In genomic region chr1:75231664-75232152, GRCm38 (mm10) we compare ENCODE assay signal across 29 mouse cellular contexts. TPM values are rescaled to one million over a fixed set of nuclear protein-coding genes. Genes with fewer than 3 reads are reported as not detected.
DNase-seq lines count a peak whose midpoint lies in the region; ATAC-seq and TF ChIP-seq lines count a peak whose summit lies in the region.
"Had no signal": no experiment of that assay in that cellular context is flagged by ENCODE, and none has a peak within 500 bp of the region (broad histone marks: within the 10 kb centered on the region; RNA-seq: fewer than 3 reads in every experiment).

Gene A630095N17Rik, minus strand, starts transcription at chr1:75232102.

- TF ChIP-seq POLR2A in testis, adult 2 months (IDR thresholded peaks at IDR 0.05; ENCODE audit: control insufficient read depth, low read depth, low read length): peak; percentile 58; the same call in 1 of the 2 replicates

- H3K27ac ChIP-seq in liver, embryonic 12.5 days: peak within 1 kb of the TSS; percentile 43
- no peak within 1 kb of the TSS for H3K27ac ChIP-seq in liver, embryonic 11.5 days (ENCODE audit: low read depth, low read length)
- H3K27ac ChIP-seq in testis, adult 2 months (ENCODE audit: control insufficient read depth, insufficient read depth, low read depth, low read length): peak within 1 kb of the TSS; percentile 36; the same call in 1 of the 2 replicates
- H3K27ac ChIP-seq in stomach, embryonic 16.5 days (ENCODE audit: low read length): peak within 1 kb of the TSS; percentile 53
- no peak within 1 kb of the TSS for H3K27ac ChIP-seq in heart, embryonic 11.5 days (ENCODE audit: low read depth, low read length)
- H3K27ac ChIP-seq: embryonic facial prominence, embryonic 12.5 days; forebrain, embryonic 13.5 days; heart, embryonic 13.5 days; hindbrain, embryonic 15.5 days had no signal

- H3K9ac ChIP-seq in liver, embryonic 12.5 days: 0 out of 2 replicates have a peak within 1 kb of the TSS, but pooled peaks have one; percentile 17
- H3K9ac ChIP-seq in liver, embryonic 11.5 days (ENCODE audit: low read depth, low read length): no peak within 1 kb of the TSS
- peak within 1 kb of the TSS; percentile 33; the same call in 1 of the 2 replicates for H3K9ac ChIP-seq in stomach, embryonic 16.5 days (ENCODE audit: low read length)
- no peak within 1 kb of the TSS for H3K9ac ChIP-seq in heart, embryonic 11.5 days (ENCODE audit: low read depth, low read length)
- H3K9ac ChIP-seq: embryonic facial prominence, embryonic 12.5 days; forebrain, embryonic 13.5 days; forebrain, postnatal 0 days; heart, embryonic 13.5 days; hindbrain, embryonic 15.5 days had no signal

- DNase-seq in liver, embryonic 11.5 days (ENCODE audit: low spot score): no peak
- no peak for DNase-seq in testis, postnatal 10 days (ENCODE audit: low spot score)
- DNase-seq in ES-CJ7 (ENCODE audit: low read depth, low spot score): peak; percentile 35
- DNase-seq in adrenal gland, postnatal 14 days: no peak
- DNase-seq: adrenal gland, adult 2 months; adrenal gland, postnatal 36 days; cerebellum, adult 8-10 months; cerebellum, postnatal 14 days; embryo, embryonic 11 days; forebrain, postnatal 0 days; gastrocnemius, postnatal 14 days; heart, postnatal 36 days had no signal

- no peak within 1 kb of the TSS for H3K4me3 ChIP-seq in liver, embryonic 12.5 days
- H3K4me3 ChIP-seq in liver, embryonic 11.5 days (ENCODE audit: low read depth, low read length): no peak within 1 kb of the TSS
- H3K4me3 ChIP-seq in testis, adult 2 months (ENCODE audit: control insufficient read depth, low read depth, low read length): peak within 1 kb of the TSS; percentile 71
- no peak within 1 kb of the TSS for H3K4me3 ChIP-seq in stomach, embryonic 16.5 days (replicated peaks; ENCODE audit: low read length)
- no peak within 1 kb of the TSS for H3K4me3 ChIP-seq in heart, embryonic 11.5 days (ENCODE audit: low read depth, low read length)
- H3K4me3 ChIP-seq: embryonic facial prominence, embryonic 12.5 days; forebrain, embryonic 13.5 days; heart, embryonic 13.5 days; hindbrain, embryonic 15.5 days had no signal

- TF ChIP-seq CTCF in testis, adult 2 months (IDR thresholded peaks at IDR 0.05; ENCODE audit: control insufficient read depth, insufficient read depth, insufficient replicate concordance, low read depth, low read length): no peak; the same call in 1 of the 2 replicates

- H3K4me2 ChIP-seq in liver, embryonic 12.5 days: peak within 1 kb of the TSS; percentile 21; the same call in 1 of the 2 replicates
- H3K4me2 ChIP-seq in liver, embryonic 11.5 days: no peak within 1 kb of the TSS
- H3K4me2 ChIP-seq in stomach, embryonic 16.5 days (ENCODE audit: low read depth, low read length): no peak within 1 kb of the TSS
- H3K4me2 ChIP-seq in heart, embryonic 11.5 days: no peak within 1 kb of the TSS
- H3K4me2 ChIP-seq: embryonic facial prominence, embryonic 12.5 days; forebrain, embryonic 13.5 days; heart, embryonic 13.5 days; hindbrain, embryonic 15.5 days had no signal

- ATAC-seq in liver, embryonic 12.5 days: no peak
- no peak for ATAC-seq in liver, embryonic 11.5 days (replicated peaks; ENCODE audit: low FRiP score)
- no peak for ATAC-seq in stomach, embryonic 16.5 days (ENCODE audit: insufficient read depth, low FRiP score)
- ATAC-seq in heart, embryonic 11.5 days (replicated peaks; ENCODE audit: insufficient number of reproducible peaks, low FRiP score, low TSS enrichment): no peak
- ATAC-seq: activated CD4-positive, CD25-positive, alpha-beta regulatory T cell, adult 4 months; CD4-positive, CD25-positive, alpha-beta regulatory T cell, adult 4 months; forebrain, embryonic 13.5 days; forebrain, postnatal 0 days; Patski had no signal

- 69% methylated on average over 5 of the region's 5 CpGs for WGBS in liver, embryonic 12.5 days (ENCODE audit: insufficient replicate concordance)
- 71% methylated on average over 5 of the region's 5 CpGs for WGBS in liver, embryonic 11.5 days
- 61% methylated on average over 5 of the region's 5 CpGs for WGBS in stomach, embryonic 16.5 days
- 70% methylated on average over 5 of the region's 5 CpGs for WGBS in heart, embryonic 11.5 days (ENCODE audit: insufficient replicate concordance)

- no peaks in the 10 kb centered on the region for H3K27me3 ChIP-seq in liver, embryonic 12.5 days (replicated peaks)
- H3K27me3 ChIP-seq in liver, embryonic 11.5 days (replicated peaks; ENCODE audit: control insufficient read depth, insufficient read depth, low read length): no peaks in the 10 kb centered on the region
- H3K27me3 ChIP-seq in testis, adult 2 months (ENCODE audit: control insufficient read depth, insufficient read depth, low read length): no peaks in the 10 kb centered on the region
- no peaks in the 10 kb centered on the region for H3K27me3 ChIP-seq in stomach, embryonic 16.5 days (ENCODE audit: control insufficient read depth, insufficient read depth, low read length)
- 0 out of 2 replicates have a peak, but pooled peaks cover 3% of the 10 kb centered on the region for H3K27me3 ChIP-seq in heart, embryonic 11.5 days (ENCODE audit: control insufficient read depth, insufficient read depth, low read length)
- H3K27me3 ChIP-seq: heart, embryonic 13.5 days; Patski had no signal

- peaks cover 75% of the 10 kb centered on the region for H3K4me1 ChIP-seq in liver, embryonic 12.5 days
- H3K4me1 ChIP-seq in liver, embryonic 11.5 days (replicated peaks; ENCODE audit: control insufficient read depth, insufficient read depth, low read length): peaks cover 2% of the 10 kb centered on the region; the same call in 1 of the 2 replicates
- H3K4me1 ChIP-seq in testis, adult 2 months (ENCODE audit: control insufficient read depth, insufficient read depth, low read length): no peaks in the 10 kb centered on the region
- H3K4me1 ChIP-seq in stomach, embryonic 16.5 days (ENCODE audit: control insufficient read depth, insufficient read depth, low read length): peaks cover 4% of the 10 kb centered on the region
- H3K4me1 ChIP-seq in heart, embryonic 11.5 days (ENCODE audit: control insufficient read depth, insufficient read depth, low read length): peaks cover 15% of the 10 kb centered on the region

- H3K9me3 ChIP-seq in liver, embryonic 12.5 days (replicated peaks): no peaks in the 10 kb centered on the region
- no peaks in the 10 kb centered on the region for H3K9me3 ChIP-seq in liver, embryonic 11.5 days (ENCODE audit: control insufficient read depth, low read length)
- H3K9me3 ChIP-seq in stomach, embryonic 16.5 days (replicated peaks; ENCODE audit: control insufficient read depth, low read length): no peaks in the 10 kb centered on the region
- no peaks in the 10 kb centered on the region for H3K9me3 ChIP-seq in heart, embryonic 11.5 days (replicated peaks; ENCODE audit: control insufficient read depth, low read length)
- H3K9me3 ChIP-seq: embryonic facial prominence, embryonic 12.5 days; forebrain, embryonic 13.5 days; heart, embryonic 13.5 days; hindbrain, embryonic 15.5 days had no signal

- no peaks in the 10 kb centered on the region for H3K36me3 ChIP-seq in liver, embryonic 12.5 days
- no peaks in the 10 kb centered on the region for H3K36me3 ChIP-seq in liver, embryonic 11.5 days (ENCODE audit: control insufficient read depth, insufficient read depth, low read length)
- no peaks in the 10 kb centered on the region for H3K36me3 ChIP-seq in testis, adult 2 months (ENCODE audit: control insufficient read depth, insufficient read depth, low read length)
- H3K36me3 ChIP-seq in stomach, embryonic 16.5 days (ENCODE audit: control insufficient read depth, insufficient read depth, low read length): no peaks in the 10 kb centered on the region
- H3K36me3 ChIP-seq in heart, embryonic 11.5 days (ENCODE audit: control insufficient read depth, insufficient read depth, low read length): no peaks in the 10 kb centered on the region
- H3K36me3 ChIP-seq: embryonic facial prominence, embryonic 12.5 days; heart, embryonic 13.5 days; hindbrain, embryonic 15.5 days had no signal

RNA-seq across cellular contexts. Expression of gene A630095N17Rik, which starts in this region (rescaled TPM):
- polyA plus RNA-seq in liver, embryonic 12.5 days (2016; fragmentation: Nextera tagmentation; extraction: Ambion mirVana): not detected in 2 replicates
- polyA plus RNA-seq in liver, embryonic 11.5 days (2014; fragmentation: Nextera tagmentation; extraction: Ambion mirVana): not detected in 2 replicates
- polyA plus RNA-seq in testis, adult 2 months (2012; rRNA removed): 10.2 and 12.7 TPM in 2 replicates
- not detected in 2 replicates for polyA plus RNA-seq in stomach, embryonic 16.5 days (2015; fragmentation: Nextera tagmentation; extraction: Ambion mirVana)
- total RNA-seq in adrenal gland, postnatal 14 days (2021): not detected in 2 replicates
- polyA plus RNA-seq in heart, embryonic 11.5 days (2014; fragmentation: Nextera tagmentation; extraction: Ambion mirVana): not detected in 2 replicates
- total RNA-seq: adrenal gland, adult 2 months; adrenal gland, postnatal 36 days; common myeloid progenitor, adult 5-6 weeks; forebrain, postnatal 0 days; gastrocnemius, adult 18-20 months; gastrocnemius, postnatal 14 days; heart, adult 8-10 months; heart, postnatal 36 days had no signal
- polyA plus RNA-seq: activated CD4-positive, CD25-positive, alpha-beta regulatory T cell, adult 4 months; adrenal gland, adult 2 months; CD4-positive, CD25-positive, alpha-beta regulatory T cell, adult 4 months; embryonic facial prominence, embryonic 12.5 days; forebrain, embryonic 13.5 days; gonadal fat pad, adult 2 months; heart, embryonic 13.5 days; heart, postnatal 0 days; hindbrain, embryonic 11.5 days; hindbrain, embryonic 15.5 days had no signal

Comparison
In these comparisons a context has a peak if more than half of its experiments do, and no peak if none do; other contexts are left out.
1. H3K27ac ChIP-seq: peak in liver, embryonic 12.5 days (single experiment), testis, adult 2 months (single experiment) and stomach, embryonic 16.5 days (single experiment); none in liver, embryonic 11.5 days (single experiment) and heart, embryonic 11.5 days (single experiment).
2. H3K9ac ChIP-seq: peak in liver, embryonic 12.5 days (single experiment) and stomach, embryonic 16.5 days (single experiment); none in liver, embryonic 11.5 days (single experiment) and heart, embryonic 11.5 days (single experiment).